Mouse (Mus musculus) heart, adult 18-20 months (tissue): ENCODE measurements around the gene Cep41. TPM values are rescaled to one million over a fixed set of nuclear protein-coding genes. Genes with fewer than 3 reads are reported as not detected.

Experiments
- DNase-seq, 2 experiments: peaks; one replicate each; pipeline ENCODE4 v3.0.0; 2021 to 2022; ENCODE audit warnings: mixed read lengths in 1 of 2
- total RNA-seq, 2 experiments: library from RNA; stranded (reverse); gene quantifications; 2 replicates each; pipeline ENCODE4 v1.2.3; 2021

Gene Cep41
- total RNA-seq, 2 experiments from 2014 or later, result 1.3 to 1.5 TPM

DNA sequence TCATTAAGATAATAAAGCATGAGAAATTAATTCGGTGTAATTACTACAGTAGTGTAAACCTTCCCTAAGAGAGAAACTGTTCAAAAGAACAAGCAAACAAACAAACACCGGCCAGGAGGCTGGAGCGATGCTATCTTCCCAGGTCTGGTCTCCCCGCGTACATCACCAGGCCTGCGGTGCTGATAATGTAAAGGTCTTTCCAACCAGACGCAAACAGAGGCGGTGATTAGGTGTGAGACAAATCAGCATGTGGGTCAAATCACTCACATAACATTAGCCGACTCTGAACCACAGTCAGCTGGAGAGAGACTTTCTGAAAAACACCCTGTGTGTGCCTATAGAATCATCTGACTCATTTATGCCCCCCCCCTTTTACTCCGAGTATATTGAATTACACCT is 17.8 kb upstream of the Cep41 start:
- no peak for DNase-seq

DNA sequence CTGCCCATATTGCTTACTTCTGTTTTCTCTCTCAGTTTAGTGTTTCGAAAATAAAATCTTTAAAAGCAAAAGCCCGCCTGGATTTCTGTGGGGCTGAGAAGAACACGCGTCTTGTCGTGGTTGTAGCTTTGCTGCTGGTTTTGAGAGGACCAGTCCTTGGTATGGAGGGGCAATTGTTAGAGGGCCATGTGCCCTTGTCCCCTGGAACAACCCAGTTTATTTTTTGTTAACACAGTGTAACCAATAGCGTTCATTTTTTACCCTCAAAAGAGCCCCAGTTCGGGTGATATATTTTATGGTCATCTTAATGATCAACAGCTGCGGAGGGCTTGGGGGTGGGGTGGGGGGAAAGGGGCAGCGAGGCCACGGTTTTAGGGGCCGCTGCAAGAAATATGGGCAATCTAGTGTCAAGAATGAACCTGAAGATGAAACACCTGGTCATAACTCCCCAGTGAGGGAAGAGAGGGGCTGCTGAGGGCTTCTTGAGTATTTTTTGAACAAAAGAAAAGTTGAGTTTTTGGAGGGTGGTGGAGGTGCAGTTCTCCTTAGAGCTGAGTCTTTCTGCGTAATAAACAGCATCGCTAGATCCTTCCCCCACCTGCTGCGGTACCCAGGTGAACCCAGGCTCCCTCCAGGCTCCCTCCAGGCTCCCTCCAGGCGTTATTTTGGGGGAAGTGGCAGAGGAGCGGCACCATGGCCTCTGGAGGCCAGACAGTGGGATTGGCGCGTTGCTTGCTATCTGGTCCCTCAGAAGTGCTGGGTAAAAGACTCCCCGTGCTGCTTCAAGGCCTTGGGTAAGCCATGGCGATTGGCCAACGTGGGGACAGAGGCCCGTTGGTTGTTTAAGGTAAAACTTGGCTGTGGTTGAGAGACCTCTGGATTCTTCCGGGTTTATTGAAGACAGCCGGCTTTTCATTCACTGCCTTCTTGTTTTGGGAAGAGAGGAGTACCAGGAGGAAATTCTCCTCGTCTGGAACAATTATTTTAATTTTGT is 17.1 kb upstream of the Cep41 start:
- DNase-seq, result no peak

DNA sequence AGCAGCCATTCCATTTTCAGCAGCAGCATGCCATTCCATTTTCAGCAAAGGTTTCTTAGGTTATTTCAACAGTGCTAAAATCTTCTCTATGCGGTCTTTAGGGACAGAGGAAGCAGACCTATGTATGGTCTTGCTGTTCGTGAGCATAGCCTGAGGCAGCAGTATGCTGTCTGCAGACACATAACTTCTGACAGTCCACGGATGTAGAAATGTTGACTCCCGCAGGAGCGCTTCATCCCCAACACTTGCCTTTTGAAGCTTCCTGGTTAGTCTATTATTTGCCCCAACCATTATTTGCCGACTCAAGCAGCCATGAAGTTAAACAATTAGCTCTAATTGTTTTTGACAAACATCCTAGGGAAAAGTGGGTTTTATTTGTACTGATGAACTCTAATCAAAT is 15.6 kb upstream of the Cep41 start:
- DNase-seq, result no peak

DNA sequence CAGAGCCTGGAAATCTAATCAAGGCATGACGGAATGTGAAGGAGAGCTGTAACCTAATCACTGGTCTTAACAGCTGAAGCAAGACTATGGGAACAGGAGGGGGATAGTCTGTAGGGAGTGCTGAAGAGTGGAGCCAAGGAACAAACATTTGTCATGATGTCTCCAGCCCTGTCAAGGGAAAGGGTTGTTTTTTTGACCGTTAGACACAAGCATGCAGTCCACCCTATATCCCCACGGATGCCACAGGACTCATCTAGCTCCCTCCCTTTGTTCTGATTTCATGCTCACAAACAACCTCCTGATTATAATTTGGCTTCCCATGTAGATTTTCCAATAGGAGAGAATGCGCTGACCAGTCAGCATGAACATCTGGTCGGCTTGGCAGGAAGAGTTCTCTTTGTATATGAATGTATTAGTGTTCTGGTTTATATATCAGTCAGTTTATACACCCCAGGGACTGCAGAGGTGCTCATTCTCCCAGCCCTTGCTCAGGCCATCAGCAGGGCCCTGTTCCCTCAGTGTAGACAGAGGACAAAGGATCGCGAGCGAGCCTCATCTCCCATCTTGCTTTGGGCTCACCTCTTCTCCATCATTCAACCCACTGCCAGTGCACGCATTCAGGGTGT is 10.5 kb upstream of the Cep41 start:
- no peak for DNase-seq

DNA sequence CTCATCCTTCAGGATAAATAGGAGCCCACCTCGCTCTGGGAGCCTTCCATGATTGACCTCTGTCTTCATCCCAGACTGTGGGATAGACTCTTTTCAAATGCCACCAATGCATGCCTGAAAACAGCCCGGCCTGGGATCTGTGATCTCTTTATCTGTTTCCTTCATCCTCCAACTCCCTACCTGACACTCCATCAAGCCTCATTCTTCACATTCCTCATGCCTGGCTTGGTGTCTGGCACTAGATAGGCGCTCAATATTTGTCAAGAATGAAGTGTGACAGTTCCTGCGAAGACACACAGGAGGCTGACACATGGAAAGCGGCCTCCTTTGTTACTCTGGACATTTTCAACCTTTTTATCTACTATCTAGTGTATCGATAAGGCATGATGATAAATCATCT is 9.9 kb upstream of the Cep41 start:
- no peak for DNase-seq

DNA sequence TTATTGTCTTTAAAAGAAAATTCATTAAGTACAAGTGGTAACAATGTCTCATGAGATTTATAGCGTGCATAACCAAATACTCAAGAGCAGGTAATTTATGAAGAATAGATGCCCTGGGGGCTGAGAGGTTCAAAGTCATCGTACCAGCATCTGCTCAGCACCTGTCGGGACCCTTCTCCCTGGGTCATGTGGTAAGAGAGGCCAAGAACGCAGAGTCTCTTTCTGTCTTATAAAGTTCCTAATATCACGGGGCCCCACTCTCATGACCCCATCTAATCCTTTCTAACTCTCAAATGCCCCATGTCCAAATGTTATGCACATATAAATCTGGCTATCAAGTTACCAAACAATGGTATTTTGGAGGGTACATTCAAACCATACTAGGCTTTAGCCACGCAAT is 9.3 kb upstream of the Cep41 start:
- DNase-seq, result no peak

DNA sequence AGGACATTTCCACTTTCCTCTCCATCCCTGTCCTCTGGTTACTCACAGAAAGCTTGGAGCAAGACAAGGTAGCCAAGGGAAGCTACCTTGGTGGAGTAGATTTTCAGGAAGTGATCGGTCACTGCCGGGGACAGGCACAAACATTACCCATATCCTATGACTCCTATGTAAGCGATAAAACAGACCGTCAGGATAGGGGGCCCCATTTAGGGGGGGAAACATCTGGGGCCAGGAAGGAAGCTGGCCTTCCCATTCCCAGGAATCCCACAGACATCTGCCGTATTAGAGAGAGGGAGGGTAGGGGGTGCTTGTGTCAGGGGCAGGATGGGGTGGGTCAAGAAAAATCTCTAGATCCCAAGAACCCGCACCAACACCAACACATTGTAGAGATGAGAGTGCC is 6.6 kb upstream of the Cep41 start:
- peak in 1 of 2 experiments; percentile 65 for DNase-seq

DNA sequence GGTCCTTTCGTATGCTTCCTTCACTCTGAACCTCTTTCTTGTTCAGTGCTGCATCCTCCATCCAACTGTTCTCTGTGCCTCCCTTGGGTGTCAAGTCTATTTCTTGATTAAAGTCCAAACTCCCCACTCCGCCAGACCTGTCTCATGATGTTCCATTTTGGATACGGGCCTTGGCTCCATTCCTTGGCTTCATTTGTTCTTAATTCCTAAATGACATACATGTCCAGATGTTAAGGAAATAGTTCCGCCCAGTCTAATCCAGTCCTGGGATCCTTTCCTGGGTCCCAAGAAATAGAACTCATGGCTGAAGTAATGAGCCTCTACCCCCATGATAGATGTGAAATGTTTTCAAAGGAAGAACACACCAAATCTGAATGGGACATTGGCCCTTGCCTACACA is 4.5 kb upstream of the Cep41 start:
- DNase-seq, result no peak

DNA sequence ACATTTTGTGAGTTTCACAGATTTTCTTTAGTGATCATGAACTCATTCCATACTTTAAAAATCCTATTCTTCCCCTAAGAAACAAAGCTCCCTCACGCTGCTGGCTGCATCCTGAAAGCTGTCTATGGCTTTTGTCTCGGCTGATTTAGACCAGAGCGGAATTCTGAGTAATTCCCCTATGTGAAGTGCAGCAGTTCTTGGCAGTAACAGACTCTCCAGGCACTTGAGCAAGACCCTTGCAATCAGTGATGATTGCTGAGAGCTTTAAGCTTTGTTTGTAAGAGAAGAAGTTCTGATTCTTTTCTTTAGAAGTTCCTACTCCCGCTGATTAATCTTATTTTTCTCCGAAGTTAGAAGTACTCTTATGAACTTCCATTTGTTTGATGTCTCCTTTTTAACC is 3.9 kb upstream of the Cep41 start:
- DNase-seq, result no peak

DNA sequence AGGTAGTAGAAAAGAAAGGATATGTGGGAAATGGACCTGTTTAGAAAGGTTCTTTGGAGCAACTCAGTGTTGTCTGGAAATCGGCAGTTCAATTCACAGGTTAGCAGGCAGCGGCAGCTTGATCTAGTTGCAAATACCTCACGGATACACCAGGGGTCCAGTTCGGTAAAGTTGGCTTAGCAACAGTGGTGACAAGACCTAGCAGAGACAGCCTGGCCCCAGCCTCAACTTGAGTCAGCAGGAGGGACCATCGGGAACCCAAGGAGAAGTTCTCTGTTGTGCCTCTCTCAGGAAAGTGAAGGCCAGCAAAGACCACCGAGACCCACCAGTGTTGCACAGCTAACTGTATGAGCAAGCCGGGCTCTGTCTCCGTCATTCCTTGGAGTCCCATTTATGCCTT is 1.6 kb upstream of the Cep41 start:
- no peak for DNase-seq

DNA sequence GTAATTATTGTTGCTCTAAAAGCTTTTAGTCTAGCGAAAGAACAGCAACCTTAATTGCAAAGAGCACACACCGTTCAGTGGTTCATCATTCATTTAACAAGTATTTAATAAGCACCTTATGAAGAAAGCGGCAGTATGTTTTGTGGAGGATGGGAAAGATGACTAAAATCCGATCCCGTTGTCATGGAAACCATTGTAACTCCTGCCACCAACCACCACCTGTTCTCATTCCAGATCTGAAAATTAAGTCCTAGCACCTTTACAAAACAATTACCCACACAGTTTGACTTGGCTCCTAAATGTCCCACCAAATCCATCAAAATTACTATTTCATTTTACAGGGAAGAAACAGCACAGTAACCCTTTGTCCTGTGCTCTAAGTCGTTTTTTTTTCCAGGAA is 660 bp upstream of the Cep41 start:
- no peak for DNase-seq

DNA sequence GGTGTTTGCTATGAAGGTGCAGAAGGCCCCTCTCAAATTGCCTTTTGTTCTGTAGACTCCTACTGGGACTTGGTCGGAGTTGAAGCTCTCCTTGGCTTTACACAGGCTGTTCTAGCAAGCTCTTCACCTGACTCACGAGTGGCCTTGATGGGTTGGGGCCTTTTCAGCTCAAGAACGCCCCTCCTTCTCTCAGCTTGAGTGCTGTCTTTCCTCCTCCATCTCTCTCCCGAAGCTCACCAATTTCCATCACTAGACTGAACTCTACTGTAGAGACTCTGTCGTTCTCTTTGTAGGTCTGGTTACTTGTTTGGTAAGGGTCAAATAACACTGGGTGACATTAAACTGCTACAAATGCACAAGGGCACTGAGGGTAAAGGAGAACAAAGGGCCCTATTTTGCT is 723 bp downstream of the Cep41 start:
- no peak for DNase-seq

DNA sequence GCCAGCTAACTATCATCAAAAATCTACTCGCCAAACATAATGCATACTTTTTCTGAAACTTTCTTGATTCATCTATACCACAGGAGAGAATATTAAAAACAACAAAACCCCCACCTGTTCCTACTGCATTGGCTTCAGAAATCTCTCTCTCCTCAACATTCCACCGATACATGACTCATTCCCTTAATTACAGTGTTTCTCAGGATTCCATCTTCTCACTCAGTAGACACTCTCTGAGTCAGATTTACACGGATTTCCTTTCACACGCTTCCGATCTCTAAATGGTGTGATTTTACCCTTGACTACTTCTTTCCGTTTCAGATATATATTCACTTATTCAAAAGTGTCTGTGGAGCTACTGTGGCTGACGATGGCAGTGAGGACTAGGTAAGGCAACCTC is 6.4 kb downstream of the Cep41 start:
- DNase-seq, result no peak

DNA sequence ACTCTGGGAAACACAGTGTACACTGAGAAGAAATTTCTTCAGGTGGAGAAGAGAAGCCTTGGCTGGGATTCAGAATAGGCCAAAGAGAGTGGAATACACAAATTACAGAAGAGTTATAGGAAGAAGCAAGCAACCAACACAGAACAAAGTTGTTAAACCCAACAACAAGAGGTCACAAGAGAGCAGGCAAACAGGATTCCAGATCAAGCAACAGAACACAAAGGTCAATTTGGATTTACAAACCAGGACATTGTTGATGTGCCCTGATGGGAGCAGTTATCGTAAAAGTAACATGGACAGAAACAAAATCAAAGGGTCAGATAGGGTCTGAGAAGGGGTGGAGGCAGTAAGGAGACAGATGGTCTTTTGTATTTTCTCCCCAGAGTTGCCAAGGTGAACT is 9.0 kb downstream of the Cep41 start:
- DNase-seq, result no peak

DNA sequence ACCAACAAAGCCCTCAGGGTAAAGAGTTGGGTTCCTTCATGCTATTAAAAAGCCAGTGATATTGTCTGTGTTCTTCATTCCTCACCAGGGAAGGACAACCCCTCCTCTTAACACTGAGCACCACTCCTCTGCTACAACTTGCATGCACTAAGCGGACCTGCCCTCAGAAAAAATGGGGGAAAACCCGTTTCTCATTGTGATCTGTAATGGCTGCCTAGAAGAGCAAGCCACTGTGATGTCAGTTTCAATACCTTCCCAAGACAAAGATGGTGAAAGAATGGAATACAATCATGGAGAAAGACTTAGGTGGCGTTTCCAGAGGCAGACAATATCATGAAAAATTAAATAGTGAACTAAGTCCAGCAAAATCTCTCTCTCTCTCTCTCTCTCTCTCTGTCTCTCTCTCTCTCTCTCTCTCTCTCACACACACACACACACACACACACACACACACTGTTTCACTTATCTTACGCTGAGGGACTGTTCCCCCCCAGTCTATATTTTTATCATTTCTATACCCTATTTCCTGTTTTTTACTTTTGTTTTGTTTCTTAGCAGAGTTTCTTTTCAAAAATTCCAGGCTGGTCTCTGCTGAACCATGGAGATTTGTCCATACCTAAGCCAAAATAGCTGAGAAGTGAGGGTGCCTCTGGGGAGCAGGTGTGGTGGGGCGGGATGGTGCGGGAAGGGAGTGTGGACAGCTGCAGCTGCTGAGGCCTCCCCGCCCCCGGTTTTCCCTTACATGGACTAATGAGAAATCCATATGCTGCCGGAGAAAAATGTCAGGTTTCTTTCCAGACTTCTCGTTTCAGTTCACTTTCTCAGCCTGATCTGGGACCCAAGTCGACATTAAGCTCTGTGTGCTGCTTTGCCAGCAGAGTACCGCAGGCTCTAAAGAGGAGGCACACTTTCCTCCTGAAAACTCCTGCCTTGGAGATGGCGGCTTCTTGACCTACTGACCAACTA is 11.3 kb downstream of the Cep41 start:
- peak; percentile 38 to 63 for DNase-seq

DNA sequence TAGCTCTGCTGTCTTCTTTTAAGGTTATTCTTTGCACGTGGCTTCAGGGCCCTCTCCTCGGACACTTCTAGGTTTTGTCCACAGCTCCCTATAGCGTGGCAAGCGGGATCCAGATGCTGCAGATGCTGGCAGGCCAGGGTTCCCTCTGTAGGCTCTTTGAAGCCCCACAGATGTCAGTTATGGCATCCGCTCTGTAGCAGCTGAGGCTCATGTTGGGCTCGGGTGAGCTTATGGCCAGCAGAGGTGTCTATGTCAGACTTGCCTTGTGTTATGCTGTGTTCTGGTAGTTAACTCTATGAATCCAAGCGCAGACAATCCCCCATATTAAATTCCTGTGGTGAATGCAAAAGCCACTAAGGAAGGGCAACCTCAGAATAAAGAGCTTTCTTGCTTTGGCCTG is 13.1 kb downstream of the Cep41 start:
- DNase-seq, result no peak

DNA sequence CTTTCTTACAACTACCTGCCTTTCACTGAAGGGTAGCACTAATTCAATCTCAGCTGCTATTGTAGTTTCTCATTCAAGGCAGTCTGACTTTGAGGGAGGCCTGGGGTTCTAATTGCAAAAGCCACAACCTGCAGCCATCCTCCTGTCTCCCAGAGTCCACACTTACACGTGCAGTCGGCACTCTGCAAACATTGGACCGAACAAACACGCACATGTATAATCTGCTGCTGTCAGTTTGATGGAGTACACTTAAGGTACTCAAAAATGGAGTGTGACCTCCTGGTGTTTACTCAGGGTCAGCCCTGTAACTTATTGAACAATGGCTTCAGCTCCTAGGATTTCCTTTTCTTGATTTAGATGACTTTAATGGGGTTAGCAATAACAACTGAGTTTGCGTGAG is 14.0 kb downstream of the Cep41 start:
- DNase-seq, result no peak

DNA sequence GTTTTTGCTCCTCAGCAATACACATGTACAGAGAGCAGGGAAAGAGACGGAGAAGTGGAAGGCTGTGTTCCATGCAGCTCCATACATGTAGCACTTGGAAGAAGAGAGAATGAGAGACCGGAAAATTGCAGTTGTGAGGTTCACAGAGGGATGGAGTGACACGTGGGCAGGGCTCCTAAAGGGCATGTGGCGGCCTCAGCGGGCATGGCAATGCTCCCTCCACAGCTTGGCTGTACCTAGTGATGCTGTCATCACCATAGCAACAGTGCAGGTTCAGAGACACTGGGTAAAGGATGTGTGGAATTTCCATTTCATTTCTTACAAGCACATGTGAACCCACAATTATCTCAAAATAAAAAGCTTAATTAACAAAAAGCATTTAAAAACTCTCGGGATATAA is 15.1 kb downstream of the Cep41 start:
- DNase-seq, result no peak

DNA sequence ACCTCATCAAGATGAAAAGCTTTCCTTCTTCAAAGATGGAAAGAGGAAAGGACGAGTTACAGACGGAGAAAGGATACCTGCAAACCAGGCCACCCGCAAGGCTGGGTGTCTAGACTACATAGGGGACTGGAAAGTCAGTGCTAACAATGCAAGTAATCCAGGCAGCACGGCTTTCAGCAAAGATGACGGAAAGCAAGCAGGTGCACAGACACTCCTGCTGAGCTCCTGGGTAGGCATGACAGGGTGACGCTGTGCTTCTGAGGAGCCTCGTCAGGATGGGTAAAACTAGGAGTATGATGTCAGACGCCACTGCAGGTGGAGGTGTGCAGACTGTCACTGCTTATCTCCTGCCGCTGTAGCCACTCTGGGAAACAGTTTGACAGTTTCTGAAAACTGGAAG is 16.0 kb downstream of the Cep41 start:
- no peak for DNase-seq

DNA sequence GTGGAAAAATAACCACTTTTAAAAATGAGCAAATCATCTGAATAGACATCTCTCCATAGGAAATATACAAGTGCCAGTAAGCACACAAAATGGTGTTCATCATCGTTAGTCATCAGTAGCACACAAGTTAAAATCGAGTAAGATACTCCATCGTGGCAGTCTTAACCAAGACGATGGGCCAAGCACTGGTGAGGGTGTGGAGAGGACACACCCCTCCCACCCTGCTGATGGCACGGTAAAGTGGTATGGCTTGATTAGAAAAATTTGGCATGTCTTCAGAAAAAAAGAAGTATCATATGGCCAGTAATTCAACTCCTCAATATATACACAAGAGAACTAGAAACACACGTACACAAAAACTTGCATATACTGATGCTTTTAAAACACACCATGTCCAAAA is 17.0 kb downstream of the Cep41 start:
- DNase-seq, result no peak

DNA sequence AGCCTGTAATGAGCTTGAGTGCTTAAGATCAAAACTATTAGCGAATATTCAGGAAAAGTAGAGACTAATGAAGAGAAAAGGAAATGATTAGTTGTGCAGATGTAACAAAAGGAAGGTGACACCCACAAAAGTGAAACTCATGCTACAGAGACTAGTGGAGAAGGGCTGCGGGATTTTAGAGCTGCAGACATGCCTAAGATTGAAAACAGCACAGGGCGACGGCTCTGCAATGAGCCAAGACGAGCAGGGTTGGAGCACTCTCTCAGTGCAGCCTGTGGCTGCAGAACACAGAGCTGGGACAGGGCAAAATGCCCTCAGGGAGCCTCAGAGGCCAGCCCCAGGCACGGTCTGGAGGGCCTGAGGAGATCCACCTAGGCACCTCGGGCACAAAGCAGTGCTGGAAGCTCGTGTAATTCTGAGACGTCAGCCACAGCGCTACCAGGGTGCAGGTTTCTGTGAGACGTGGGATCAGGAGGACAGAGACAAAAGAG is 18.2 kb downstream of the Cep41 start:
- DNase-seq, result peak; percentile 21 to 42

DNA sequence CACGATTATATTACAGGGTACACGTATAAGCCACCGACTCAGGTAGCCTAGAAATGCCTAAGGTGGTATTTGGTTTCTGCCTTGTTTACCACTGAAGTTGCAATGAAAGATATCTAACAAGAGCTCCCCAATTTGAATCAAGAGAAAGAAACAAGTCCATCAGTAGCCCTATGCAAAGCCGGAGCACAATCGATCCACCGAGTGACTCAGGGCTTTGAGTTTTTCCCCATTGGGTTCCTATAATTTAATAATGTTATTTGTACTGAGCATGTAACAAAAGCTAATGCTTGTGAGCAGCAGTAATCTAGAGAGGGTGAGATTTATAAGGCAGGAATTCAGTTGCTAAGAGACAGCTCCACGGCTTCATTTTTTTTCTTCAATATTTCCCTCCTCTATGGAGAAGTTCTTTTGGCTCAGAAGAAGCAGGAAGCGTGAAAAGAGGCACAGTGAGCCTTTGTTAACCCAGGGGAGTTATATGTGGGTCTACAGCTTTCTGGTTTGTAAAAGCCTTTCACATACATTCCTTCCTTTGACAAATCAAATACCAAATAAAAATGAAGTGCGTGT is 18.8 kb downstream of the Cep41 start:
- DNase-seq, result peak in 1 of 2 experiments; percentile 29
